Mouse (Mus musculus) limb, embryonic 13.5 days (tissue): ENCODE results near the gene Rarg. TPM values are rescaled to one million over a fixed set of nuclear protein-coding genes. Genes with fewer than 3 reads are reported as not detected.
A peak's percentile ranks its signal among the peaks of the same experiment; 100 is the strongest.

Experiments used
- ATAC-seq: fragments of 200-750 bp; cut with Nextera tagmentation; 2 replicates; pipeline ENCODE4 v1.8.0; 2017; ENCODE audit warnings: low read depth, moderate number of reproducible peaks, moderate TSS enrichment; ENCODE audit not compliant: low FRiP score
- H3K27ac ChIP-seq: fragments of 300-500 bp; sonication (generic); 2 replicates; pipeline ENCODE4 v1.5.1; 2015; ENCODE audit warnings: inconsistent platforms, mild to moderate bottlenecking, moderate library complexity
- H3K27me3 ChIP-seq: fragments of 300-500 bp; sonication (generic); 2 replicates; pipeline ENCODE4 v1.6.1; 2015; ENCODE audit warnings: mild to moderate bottlenecking, inconsistent platforms
- H3K36me3 ChIP-seq: fragments of 300-500 bp; sonication (generic); 2 replicates; pipeline ENCODE4 v1.6.1; 2015; ENCODE audit warnings: inconsistent platforms, mild to moderate bottlenecking, moderate library complexity
- H3K4me1 ChIP-seq: fragments of 300-500 bp; sonication (generic); 2 replicates; pipeline ENCODE4 v1.6.1; 2015; ENCODE audit warnings: inconsistent platforms
- H3K4me2 ChIP-seq: fragments of 300-500 bp; sonication (generic); replicated peaks from 2 replicates; pipeline ENCODE4 v1.6.1; 2015; ENCODE audit warnings: inconsistent platforms, mild to moderate bottlenecking, moderate library complexity
- H3K4me3 ChIP-seq: fragments of 300-500 bp; sonication (generic); 2 replicates; pipeline ENCODE4 v1.5.1; 2015; ENCODE audit warnings: moderate library complexity, mild to moderate bottlenecking, inconsistent platforms
- H3K9ac ChIP-seq: fragments of 300-500 bp; sonication (generic); 2 replicates; pipeline ENCODE4 v1.6.1; 2015; ENCODE audit warnings: mild to moderate bottlenecking, inconsistent platforms
- H3K9me3 ChIP-seq: fragments of 300-500 bp; sonication (generic); 2 replicates; pipeline ENCODE4 v1.6.1; 2016; ENCODE audit warnings: inconsistent platforms
- WGBS: fragments of 180-500 bp; shearing (Covaris S2); methylation state at CpG from one replicate; pipeline ENCODE4 v1.1.7; 2015; 5-methylcytosine and 5-hydroxymethylcytosine counted together
- polyA plus RNA-seq: library from polyadenylated mRNA; unstranded; fragments of >200 nt; fragmentation: Nextera tagmentation; extraction: Ambion mirVana; gene quantifications from 2 replicates; pipeline ENCODE4 v1.2.1, GENCODE M21; 2015

Rarg gene
- polyA plus RNA-seq, 1 experiment from 2014 or later = 145 TPM

GRCm38 (mm10) chr15:102209114-102209513 is 48.2 kb downstream of the Rarg start:
- H3K27me3 ChIP-seq = no peaks in the 10 kb centered on the region
- WGBS = 86% methylated on average over 8 of the region's 8 CpGs
- H3K4me3 ChIP-seq = no peak overlapping the region
- H3K4me1 ChIP-seq = peaks cover 34% of the 10 kb centered on the region
- H3K4me2 ChIP-seq = no peak overlapping the region
- H3K36me3 ChIP-seq = peaks cover 84% of the 10 kb centered on the region
- ATAC-seq = no peak
- no peak overlapping the region for H3K9ac ChIP-seq
- H3K27ac ChIP-seq = no peak overlapping the region
- no peaks in the 10 kb centered on the region for H3K9me3 ChIP-seq

- no peak overlapping the region for H3K9ac ChIP-seq
- H3K4me3 ChIP-seq = no peak overlapping the region
- peaks cover 74% of the 10 kb centered on the region for H3K36me3 ChIP-seq
- no peak for ATAC-seq
- H3K4me2 ChIP-seq = no peak overlapping the region
- no peaks in the 10 kb centered on the region for H3K27me3 ChIP-seq
- H3K27ac ChIP-seq = no peak overlapping the region
- H3K9me3 ChIP-seq = no peaks in the 10 kb centered on the region
- H3K4me1 ChIP-seq = peaks cover 34% of the 10 kb centered on the region
- 85% methylated on average over 9 of the region's 9 CpGs for WGBS
These were observed 49.2 kb downstream of the Rarg start for GRCm38 (mm10) chr15:102208092-102208561.

GRCm38 (mm10) chr15:102207351-102207750 is 50.0 kb downstream of the Rarg start:
- no peak overlapping the region for H3K27ac ChIP-seq
- no peaks in the 10 kb centered on the region for H3K9me3 ChIP-seq
- ATAC-seq = no peak
- 0 out of 2 replicates have a peak overlapping the region, but pooled peaks have one; percentile 35 for H3K9ac ChIP-seq
- no peak overlapping the region for H3K4me3 ChIP-seq
- no peak overlapping the region for H3K4me2 ChIP-seq
- H3K36me3 ChIP-seq = peaks cover 67% of the 10 kb centered on the region
- H3K4me1 ChIP-seq = peaks cover 38% of the 10 kb centered on the region
- no peaks in the 10 kb centered on the region for H3K27me3 ChIP-seq
- WGBS = 91% methylated on average over 3 of the region's 3 CpGs

- Histone ChIP-seq H3K9ac (peak overlapping the region; percentile 94), H3K9me3 (no peaks in the 10 kb centered on the region), H3K27ac (peak overlapping the region; percentile 100; the same call in 1 of the 2 replicates), H3K36me3 (peaks cover 57% of the 10 kb centered on the region), H3K4me2 (peak overlapping the region; percentile 82), H3K27me3 (no peaks in the 10 kb centered on the region), H3K4me1 (peaks cover 40% of the 10 kb centered on the region), H3K4me3 (peak overlapping the region; percentile 82)
- WGBS = 53% methylated on average over 8 of the region's 8 CpGs
- no peak for ATAC-seq
These were observed 51.5 kb downstream of the Rarg start for GRCm38 (mm10) chr15:102205779-102206178.

GRCm38 (mm10) chr15:102204674-102205505 is 52.4 kb downstream of the Rarg start, which contains the start of gene Csad:
Csad (minus strand) TSS chr15:102204724.
- H3K9me3 ChIP-seq = no peaks in the 10 kb centered on the region
- peak within 1 kb of the TSS; percentile 100 for H3K27ac ChIP-seq
- H3K4me3 ChIP-seq = peak within 1 kb of the TSS; percentile 82
- H3K27me3 ChIP-seq = no peaks in the 10 kb centered on the region
- peak within 1 kb of the TSS; percentile 94 for H3K9ac ChIP-seq
- no peak for ATAC-seq
- H3K36me3 ChIP-seq = peaks cover 54% of the 10 kb centered on the region
- 53% methylated on average over 19 of the region's 19 CpGs for WGBS
- peaks cover 40% of the 10 kb centered on the region for H3K4me1 ChIP-seq
- peak within 1 kb of the TSS; percentile 82 for H3K4me2 ChIP-seq

- ATAC-seq = peak; percentile 26
- Histone ChIP-seq H3K27me3 (no peaks in the 10 kb centered on the region), H3K4me3 (peak overlapping the region; percentile 82), H3K9ac (peak overlapping the region; percentile 94), H3K4me2 (peak overlapping the region; percentile 82), H3K36me3 (peaks cover 53% of the 10 kb centered on the region), H3K27ac (peak overlapping the region; percentile 100), H3K9me3 (no peaks in the 10 kb centered on the region), H3K4me1 (peaks cover 40% of the 10 kb centered on the region)
- under 1% methylated on average over 18 of the region's 72 CpGs for WGBS
These were observed 53.4 kb downstream of the Rarg start for GRCm38 (mm10) chr15:102203835-102204381.

- WGBS = under 1% methylated on average over 39 of the region's 68 CpGs
- Histone ChIP-seq H3K36me3 (peaks cover 47% of the 10 kb centered on the region), H3K4me1 (peaks cover 40% of the 10 kb centered on the region)
These were observed 54.1 kb downstream of the Rarg start, which contains the start of gene Zfp740 for GRCm38 (mm10) chr15:102202971-102203834. Zfp740 (plus strand) TSS chr15:102203249.

GRCm38 (mm10) chr15:102198841-102199240 is 58.5 kb downstream of the Rarg start:
- Histone ChIP-seq H3K27ac (no peak overlapping the region), H3K4me3 (no peak overlapping the region), H3K9me3 (no peaks in the 10 kb centered on the region), H3K36me3 (peaks cover 20% of the 10 kb centered on the region), H3K4me1 (peaks cover 9% of the 10 kb centered on the region), H3K4me2 (no peak overlapping the region), H3K9ac (no peak overlapping the region), H3K27me3 (no peaks in the 10 kb centered on the region)
- 78% methylated on average over 4 of the region's 4 CpGs for WGBS
- no peak for ATAC-seq

More at GRCm38 (mm10) chr15:102202971-102203834, 54.1 kb downstream of the Rarg start, which contains the start of gene Zfp740:
- Histone ChIP-seq H3K27ac (peak within 1 kb of the TSS; percentile 100), H3K9me3 (no peaks in the 10 kb centered on the region), H3K4me3 (peak within 1 kb of the TSS; percentile 82), H3K27me3 (no peaks in the 10 kb centered on the region), H3K4me2 (peak within 1 kb of the TSS; percentile 82), H3K9ac (peak within 1 kb of the TSS; percentile 94)
- ATAC-seq = peak; percentile 96

- peaks cover 15% of the 10 kb centered on the region for H3K36me3 ChIP-seq
- H3K4me1 ChIP-seq = 0 out of 2 replicates have a peak, but pooled peaks cover 5% of the 10 kb centered on the region
- no peak overlapping the region for H3K27ac ChIP-seq
- H3K9me3 ChIP-seq = no peaks in the 10 kb centered on the region
- 85% methylated on average over 4 of the region's 4 CpGs for WGBS
- H3K27me3 ChIP-seq = no peaks in the 10 kb centered on the region
- ATAC-seq = no peak
- H3K4me3 ChIP-seq = no peak overlapping the region
- H3K4me2 ChIP-seq = no peak overlapping the region
- H3K9ac ChIP-seq = no peak overlapping the region
These were observed 61.9 kb downstream of the Rarg start for GRCm38 (mm10) chr15:102195373-102195772.

GRCm38 (mm10) chr15:102194439-102194838 is 62.9 kb downstream of the Rarg start:
- no peak for ATAC-seq
- peaks cover 10% of the 10 kb centered on the region for H3K36me3 ChIP-seq
- no peak overlapping the region for H3K4me3 ChIP-seq
- H3K4me1 ChIP-seq = 0 out of 2 replicates have a peak, but pooled peaks cover 5% of the 10 kb centered on the region
- 78% methylated on average over 4 of the region's 4 CpGs for WGBS
- H3K27ac ChIP-seq = no peak overlapping the region
- no peaks in the 10 kb centered on the region for H3K27me3 ChIP-seq
- H3K4me2 ChIP-seq = no peak overlapping the region
- H3K9me3 ChIP-seq = no peaks in the 10 kb centered on the region
- no peak overlapping the region for H3K9ac ChIP-seq

GRCm38 (mm10) chr15:102193652-102194051 is 63.7 kb downstream of the Rarg start:
- Histone ChIP-seq H3K4me3 (no peak overlapping the region), H3K9ac (no peak overlapping the region), H3K27ac (no peak overlapping the region), H3K4me2 (no peak overlapping the region), H3K4me1 (0 out of 2 replicates have a peak, but pooled peaks cover 5% of the 10 kb centered on the region), H3K36me3 (peaks cover 4% of the 10 kb centered on the region), H3K9me3 (no peaks in the 10 kb centered on the region), H3K27me3 (no peaks in the 10 kb centered on the region)
- ATAC-seq = no peak
- WGBS = 77% methylated on average over 4 of the region's 4 CpGs
